ENCODE assay signal across 10 mouse cellular contexts in genomic region chr1:180403357-180403693, GRCm38 (mm10).
DNase-seq lines count a peak whose midpoint lies in the region; ATAC-seq and TF ChIP-seq lines count a peak whose summit lies in the region.
"Had no signal": no experiment of that assay in that cellular context is flagged by ENCODE, and none has a peak within 500 bp of the region (broad histone marks: within the 10 kb centered on the region; RNA-seq: fewer than 3 reads in every experiment).

No protein-coding gene starts in this region.

- no peak for DNase-seq in heart, postnatal 14 days
- peak; percentile 38 to 53 for DNase-seq in spleen, adult 2 months (ENCODE audit: low read depth in 1 of 2, low spot score in 2 of 2)
- DNase-seq in spleen, postnatal 4 days (ENCODE audit: low spot score in 2 of 2) = no peak
- peak; percentile 58 for DNase-seq in thymus, postnatal 25 days
- no peak for DNase-seq in cerebellum, postnatal 36 days
- no peak for DNase-seq in ovary, adult 18-20 months (ENCODE audit: low spot score)
- DNase-seq: gastrocnemius, postnatal 10 days; right cerebral cortex, postnatal 4 days had no signal

- peak overlapping the region; percentile 59 for H3K4me2 ChIP-seq in heart, embryonic 13.5 days
- H3K4me2 ChIP-seq in limb, embryonic 13.5 days (replicated peaks) = peak overlapping the region; percentile 41

- ATAC-seq in heart, embryonic 13.5 days (ENCODE audit: extremely low read depth, insufficient number of reproducible peaks, low FRiP score, low TSS enrichment) = no peak
- ATAC-seq in limb, embryonic 13.5 days (ENCODE audit: low FRiP score, low read depth) = no peak

- peaks cover 86% of the 10 kb centered on the region for H3K4me1 ChIP-seq in heart, embryonic 13.5 days
- H3K4me1 ChIP-seq in spleen, adult 2 months (ENCODE audit: control insufficient read depth, insufficient read depth, insufficient read length) = peaks cover 51% of the 10 kb centered on the region
- H3K4me1 ChIP-seq in limb, embryonic 13.5 days = peaks cover 76% of the 10 kb centered on the region

- H3K4me3 ChIP-seq in heart, embryonic 13.5 days = no peak overlapping the region
- no peak overlapping the region for H3K4me3 ChIP-seq in spleen, adult 2 months (ENCODE audit: extremely low read depth, insufficient read depth, insufficient read length)
- H3K4me3 ChIP-seq in limb, embryonic 13.5 days = no peak overlapping the region

- H3K27me3 ChIP-seq in heart, embryonic 13.5 days (replicated peaks) = no peaks in the 10 kb centered on the region
- no peaks in the 10 kb centered on the region for H3K27me3 ChIP-seq in spleen, adult 2 months (ENCODE audit: control insufficient read depth, insufficient read depth, low read length)
- no peaks in the 10 kb centered on the region for H3K27me3 ChIP-seq in limb, embryonic 13.5 days

- WGBS in heart, embryonic 13.5 days = 73% methylated on average over 8 of the region's 8 CpGs
- WGBS in spleen, adult 2 months = 35% methylated on average over 8 of the region's 8 CpGs
- WGBS in limb, embryonic 13.5 days = 87% methylated on average over 8 of the region's 8 CpGs

- H3K9ac ChIP-seq in heart, embryonic 13.5 days = peak overlapping the region; percentile 71
- H3K9ac ChIP-seq in limb, embryonic 13.5 days = peak overlapping the region; percentile 45; the same call in 1 of the 2 replicates

- TF ChIP-seq POLR2A in spleen, adult 2 months (IDR thresholded peaks at IDR 0.05; ENCODE audit: low read depth, low read length) = no peak

- H3K36me3 ChIP-seq in heart, embryonic 13.5 days = no peaks in the 10 kb centered on the region
- no peaks in the 10 kb centered on the region for H3K36me3 ChIP-seq in spleen, adult 2 months (ENCODE audit: control insufficient read depth, insufficient read depth, low read length)
- H3K36me3 ChIP-seq in limb, embryonic 13.5 days = no peaks in the 10 kb centered on the region

- no peaks in the 10 kb centered on the region for H3K9me3 ChIP-seq in heart, embryonic 13.5 days
- H3K9me3 ChIP-seq in limb, embryonic 13.5 days = no peaks in the 10 kb centered on the region

- TF ChIP-seq CTCF in spleen, adult 2 months (IDR thresholded peaks at IDR 0.05; ENCODE audit: extremely low read depth, insufficient read depth, insufficient read length, insufficient replicate concordance) = no peak

- intact Hi-C loops in heart, postnatal 14 days (cut with DNase I) = no loop called here

- H3K27ac ChIP-seq in heart, embryonic 13.5 days (replicated peaks) = peak overlapping the region; percentile 95
- H3K27ac ChIP-seq in spleen, adult 2 months (ENCODE audit: insufficient read depth, low read length) = peak overlapping the region; percentile 56
- H3K27ac ChIP-seq in limb, embryonic 13.5 days = peak overlapping the region; percentile 91

Comparison
In these comparisons a context has a peak if more than half of its experiments do, and no peak if none do; other contexts are left out.
1. DNase-seq: peak in spleen, adult 2 months (2 of 2) and thymus, postnatal 25 days (single experiment); none in heart, postnatal 14 days (0 of 2), spleen, postnatal 4 days (0 of 2), cerebellum, postnatal 36 days (0 of 2) and ovary, adult 18-20 months (single experiment).
2. Peak in every context shown above with its lines, with median percentiles within 50 percentile points of each other: H3K27ac ChIP-seq.